Mouse (Mus musculus) gastrocnemius, postnatal 4 days (tissue): Measurements from ENCODE around the gene Smim5. TPM values are rescaled to one million over a fixed set of nuclear protein-coding genes. Genes with fewer than 3 reads are reported as not detected.

Source experiments
- DNase-seq, 2 experiments: peaks; one replicate each; pipeline ENCODE4 v3.0.0; 2021 to 2022; ENCODE audit warnings: low spot score in 2 of 2, mixed read lengths in 2 of 2
- total RNA-seq, 2 experiments: library from RNA; stranded (reverse); gene quantifications; 2 replicates each; pipeline ENCODE4 v1.2.3; 2021

Gene Smim5
- total RNA-seq, 2 experiments from 2014 or later = 14.1 to 17.1 TPM

- DNase-seq = no peak
These were observed 20.5 kb downstream of the Smim5 start for GRCm38 (mm10) chr11:115920110-115920818.

GRCm38 (mm10) chr11:115921986-115922385, 22.2 kb downstream of the Smim5 start:
- no peak for DNase-seq

- no peak for DNase-seq
These were observed 29.3 kb downstream of the Smim5 start for GRCm38 (mm10) chr11:115929031-115929430.

- no peak for DNase-seq
These were observed 30.1 kb downstream of the Smim5 start for GRCm38 (mm10) chr11:115929818-115930217.

GRCm38 (mm10) chr11:115931235-115931634, 31.5 kb downstream of the Smim5 start:
- no peak for DNase-seq

GRCm38 (mm10) chr11:115933108-115933746, 33.5 kb downstream of the Smim5 start, which contains the start of the genes Sap30bp and Recql5:
TSS of gene Sap30bp (plus strand) at chr11:115933282.
TSS of gene Recql5 (minus strand) at chr11:115933477.
- peak; percentile 91 to 98 for DNase-seq

- DNase-seq = no peak
These were observed 34.0 kb downstream of the Smim5 start for GRCm38 (mm10) chr11:115933747-115934110.

GRCm38 (mm10) chr11:115939690-115940329, 40.0 kb downstream of the Smim5 start:
- DNase-seq = peak in 1 of 2 experiments; percentile 63

- DNase-seq = no peak
These were observed 42.2 kb downstream of the Smim5 start for GRCm38 (mm10) chr11:115941980-115942379.

- no peak for DNase-seq
These were observed 45.5 kb downstream of the Smim5 start for GRCm38 (mm10) chr11:115945247-115945646.

GRCm38 (mm10) chr11:115946221-115946828, 46.6 kb downstream of the Smim5 start:
- no peak for DNase-seq

GRCm38 (mm10) chr11:115948316-115948715, 48.5 kb downstream of the Smim5 start:
- no peak for DNase-seq

GRCm38 (mm10) chr11:115950719-115951118, 51.0 kb downstream of the Smim5 start:
- no peak for DNase-seq

GRCm38 (mm10) chr11:115954712-115955111, 54.9 kb downstream of the Smim5 start:
- no peak for DNase-seq

GRCm38 (mm10) chr11:115955195-115955858, 55.6 kb downstream of the Smim5 start:
- no peak for DNase-seq

Other genes with a start within 250 kb of the Smim5 start
- gene Grb2, start 191.4 kb upstream of the Smim5 start, total RNA-seq = 100 to 1,000 TPM; 106 to 116 TPM
- 10 to 100 TPM; 51.9 to 57.3 TPM for gene Tmem94, start 134.5 kb upstream of the Smim5 start, total RNA-seq
- 10 to 100 TPM; 26.1 to 26.8 TPM for gene Caskin2, start 86.3 kb upstream of the Smim5 start, total RNA-seq
- gene Tsen54, start 85.2 kb upstream of the Smim5 start, total RNA-seq = 10 to 100 TPM; 15.6 to 16.9 TPM
- gene Llgl2, start 75.9 kb upstream of the Smim5 start, total RNA-seq = 10 to 100 TPM; 19.0 to 21.6 TPM
- under 1 TPM; 0.37 to 0.60 TPM for gene Myo15b, start 41.6 kb upstream of the Smim5 start, total RNA-seq
- gene Smim6, start 12.1 kb downstream of the Smim5 start, total RNA-seq = under 1 TPM in 1 of 2 experiments, not detected in 1; 0.39 TPM
- gene Sap30bp, start 33.3 kb downstream of the Smim5 start, total RNA-seq = 10 to 100 TPM; 25.1 to 25.7 TPM
- 10 to 100 TPM in 1 of 2 experiments, 1 to 10 TPM in 1; 8.6 to 12.9 TPM for gene Recql5, start 33.5 kb downstream of the Smim5 start, total RNA-seq
- gene Itgb4, start 74.7 kb downstream of the Smim5 start, total RNA-seq = 1 to 10 TPM; 5.1 to 6.2 TPM
- gene Galk1, start 112.8 kb downstream of the Smim5 start, total RNA-seq = 10 to 100 TPM; 32.7 to 40.0 TPM
- gene H3f3b, start 128.0 kb downstream of the Smim5 start, total RNA-seq = 100 to 1,000 TPM; 383 to 437 TPM
- 10 to 100 TPM; 25.9 to 26.0 TPM for gene Unk, start 130.4 kb downstream of the Smim5 start, total RNA-seq
- 1 to 10 TPM; 1.1 to 2.0 TPM for gene Unc13d, start 178.0 kb downstream of the Smim5 start, total RNA-seq
- gene Wbp2, start 187.0 kb downstream of the Smim5 start, total RNA-seq = 10 to 100 TPM; 63.0 to 63.4 TPM
- gene Trim47, start 227.2 kb downstream of the Smim5 start, total RNA-seq = 10 to 100 TPM; 48.1 to 48.8 TPM
- gene Trim65, start 231.2 kb downstream of the Smim5 start, total RNA-seq = 1 to 10 TPM; 4.2 to 4.6 TPM
- gene Mrpl38, start 238.9 kb downstream of the Smim5 start, total RNA-seq = 10 to 100 TPM; 47.0 to 50.6 TPM